ENCODE assay signal across 14 mouse cellular contexts in genomic region chr11:120251950-120252308, GRCm38 (mm10). TPM values are rescaled to one million over a fixed set of nuclear protein-coding genes. Genes with fewer than 3 reads are reported as not detected.
DNase-seq lines count a peak whose midpoint lies in the region; ATAC-seq and TF ChIP-seq lines count a peak whose summit lies in the region.
"Had no signal": no experiment of that assay in that cellular context is flagged by ENCODE, and none has a peak within 500 bp of the region (broad histone marks: within the 10 kb centered on the region; RNA-seq: fewer than 3 reads in every experiment).

No protein-coding gene starts in this region.

- no peak for TF ChIP-seq POLR2A in heart, adult 2 months (IDR thresholded peaks at IDR 0.05; ENCODE audit: insufficient read depth, low read depth, low read length)

- no peak overlapping the region for H3K4me3 ChIP-seq in heart, adult 2 months
- H3K4me3 ChIP-seq in liver, embryonic 11.5 days (ENCODE audit: low read depth, low read length), result no peak overlapping the region
- peak overlapping the region; percentile 57 for H3K4me3 ChIP-seq in E14TG2a.4 (replicated peaks; ENCODE audit: low read length)
- H3K4me3 ChIP-seq: forebrain, embryonic 15.5 days; liver, embryonic 15.5 days had no signal

- H3K79me2 ChIP-seq in heart, adult 2 months (replicated peaks; ENCODE audit: control insufficient read depth, insufficient read depth, low read length), result no peaks in the 10 kb centered on the region

- no peaks in the 10 kb centered on the region for H3K9me3 ChIP-seq in liver, embryonic 11.5 days (ENCODE audit: control insufficient read depth, low read length)
- no peaks in the 10 kb centered on the region for H3K9me3 ChIP-seq in E14TG2a.4 (ENCODE audit: low read length)
- H3K9me3 ChIP-seq: forebrain, embryonic 15.5 days; liver, embryonic 15.5 days had no signal

- no peak overlapping the region for H3K4me2 ChIP-seq in liver, embryonic 11.5 days
- H3K4me2 ChIP-seq: forebrain, embryonic 15.5 days; liver, embryonic 15.5 days had no signal

- no peak for TF ChIP-seq EP300 in heart, adult 2 months (IDR thresholded peaks at IDR 0.05; ENCODE audit: insufficient read depth, low read depth, low read length)

- no peak overlapping the region for H3K9ac ChIP-seq in heart, adult 2 months (ENCODE audit: low read depth, low read length)
- H3K9ac ChIP-seq in liver, embryonic 11.5 days (ENCODE audit: low read depth, low read length), result no peak overlapping the region
- H3K9ac ChIP-seq: forebrain, embryonic 15.5 days; liver, embryonic 15.5 days had no signal

- TF ChIP-seq CTCF in heart, adult 2 months (IDR thresholded peaks at IDR 0.05), result no peak
- TF ChIP-seq CTCF in E14TG2a.4 (conservative IDR thresholded peaks at IDR 0.05; ENCODE audit: low read length), result no peak

- WGBS in heart, adult 2 months, result 73% methylated on average over 6 of the region's 6 CpGs
- 52% methylated on average over 6 of the region's 6 CpGs for WGBS in liver, embryonic 11.5 days

- H3K27ac ChIP-seq in heart, adult 2 months, result peak overlapping the region; percentile 57
- H3K27ac ChIP-seq in liver, embryonic 11.5 days (ENCODE audit: low read depth, low read length), result peak overlapping the region; percentile 32; the same call in 1 of the 2 replicates
- H3K27ac ChIP-seq: hindbrain, postnatal 0 days; liver, embryonic 15.5 days had no signal

- DNase-seq in heart, adult 2 months, result no peak
- no peak for DNase-seq in heart, postnatal 25 days (ENCODE audit: low spot score)
- DNase-seq in liver, embryonic 11.5 days (ENCODE audit: low spot score), result no peak
- no peak for DNase-seq in liver
- peak; percentile 50 for DNase-seq in fibroblast of lung, adult 2 months (ENCODE audit: low read depth)
- no peak for DNase-seq in urinary bladder, adult 2 months (ENCODE audit: low spot score)
- DNase-seq in left cerebral cortex, postnatal 4 days, result no peak
- DNase-seq: cerebellum, postnatal 36 days; layer of hippocampus, adult 9-11 months; thymus, adult 18-20 months had no signal

- H3K27me3 ChIP-seq in heart, adult 2 months (ENCODE audit: control insufficient read depth, insufficient read depth, low read length), result no peaks in the 10 kb centered on the region
- H3K27me3 ChIP-seq in liver, embryonic 11.5 days (replicated peaks; ENCODE audit: control insufficient read depth, insufficient read depth, low read length), result no peaks in the 10 kb centered on the region
- no peaks in the 10 kb centered on the region for H3K27me3 ChIP-seq in E14TG2a.4 (ENCODE audit: insufficient read depth, low read length)
- H3K27me3 ChIP-seq: forebrain, embryonic 15.5 days had no signal

- H3K36me3 ChIP-seq in heart, adult 2 months (ENCODE audit: control insufficient read depth, insufficient read depth, low read length), result peaks cover 2% of the 10 kb centered on the region; the same call in 1 of the 2 replicates
- H3K36me3 ChIP-seq in liver, embryonic 11.5 days (ENCODE audit: control insufficient read depth, insufficient read depth, low read length), result no peaks in the 10 kb centered on the region
- peaks cover 8% of the 10 kb centered on the region for H3K36me3 ChIP-seq in E14TG2a.4 (ENCODE audit: insufficient read depth, low read length)
- H3K36me3 ChIP-seq: forebrain, embryonic 15.5 days; liver, embryonic 15.5 days had no signal

- ATAC-seq in liver, embryonic 11.5 days (replicated peaks; ENCODE audit: low FRiP score), result no peak
- ATAC-seq: forebrain, embryonic 15.5 days; hindbrain, postnatal 0 days had no signal

- H3K4me1 ChIP-seq in heart, adult 2 months (ENCODE audit: control insufficient read depth, insufficient read depth, low read length), result peaks cover 65% of the 10 kb centered on the region
- H3K4me1 ChIP-seq in liver, embryonic 11.5 days (replicated peaks; ENCODE audit: control insufficient read depth, insufficient read depth, low read length), result peaks cover 51% of the 10 kb centered on the region
- peaks cover 99% of the 10 kb centered on the region for H3K4me1 ChIP-seq in E14TG2a.4 (replicated peaks; ENCODE audit: low read depth, low read length)

- intact Hi-C loops in heart, adult 2 months (cut with DNase I), result no loop called here
- intact Hi-C loops in heart, postnatal 25 days (cut with DNase I), result no loop called here
- intact Hi-C loops in left cerebral cortex, postnatal 4 days (cut with DNase I), result no loop called here

RNA-seq across cellular contexts. Expression of gene Bahcc1, which starts 19.2 kb away (rescaled TPM):
- total RNA-seq in heart, adult 2 months (2021), result 1 to 10 TPM; 5.4 to 9.7 TPM
- 5.9 and 6.4 TPM in 2 replicates for polyA plus RNA-seq in heart, adult 2 months (2012; rRNA removed)
- total RNA-seq in heart, postnatal 25 days (2021), result 1 to 10 TPM; 7.8 to 8.3 TPM
- 6.7 and 8.8 TPM in 2 replicates for polyA plus RNA-seq in liver, embryonic 11.5 days (2014; fragmentation: Nextera tagmentation; extraction: Ambion mirVana)
- 4.3 and 8.2 TPM in 2 replicates for polyA plus RNA-seq in urinary bladder, adult 2 months (2012; rRNA removed)
- 10 to 100 TPM; 36.5 to 39.5 TPM for total RNA-seq in left cerebral cortex, postnatal 4 days (2021)
